Mouse (Mus musculus) ES-CJ7 (cell line): ENCODE measurements around the gene Colgalt2.

Experiments used
- DNase-seq: peaks from one replicate; pipeline ENCODE4 v3.0.0; 2011; ENCODE audit warnings: low read depth, low spot score

Colgalt2 gene

DNA sequence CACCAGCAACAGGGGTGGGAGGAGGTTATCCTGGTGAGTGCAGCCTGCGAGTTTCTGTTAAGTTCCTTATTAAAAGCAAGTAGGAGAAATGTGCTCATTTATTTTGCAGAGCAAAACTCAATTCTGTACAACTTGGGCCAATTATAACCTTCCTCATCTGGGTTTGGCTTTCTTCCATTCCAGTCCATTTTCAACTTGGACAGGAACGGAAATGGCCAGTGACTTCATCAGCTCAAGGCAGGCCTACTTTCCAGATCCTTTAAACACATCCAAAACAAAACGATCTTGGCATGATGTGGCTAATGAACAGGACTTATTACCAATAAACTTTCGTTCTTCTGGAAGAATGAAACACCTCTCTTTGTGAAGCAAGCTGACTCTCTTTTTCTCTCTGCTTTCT, 76.5 kb downstream of the Colgalt2 start:
- no peak for DNase-seq

DNA sequence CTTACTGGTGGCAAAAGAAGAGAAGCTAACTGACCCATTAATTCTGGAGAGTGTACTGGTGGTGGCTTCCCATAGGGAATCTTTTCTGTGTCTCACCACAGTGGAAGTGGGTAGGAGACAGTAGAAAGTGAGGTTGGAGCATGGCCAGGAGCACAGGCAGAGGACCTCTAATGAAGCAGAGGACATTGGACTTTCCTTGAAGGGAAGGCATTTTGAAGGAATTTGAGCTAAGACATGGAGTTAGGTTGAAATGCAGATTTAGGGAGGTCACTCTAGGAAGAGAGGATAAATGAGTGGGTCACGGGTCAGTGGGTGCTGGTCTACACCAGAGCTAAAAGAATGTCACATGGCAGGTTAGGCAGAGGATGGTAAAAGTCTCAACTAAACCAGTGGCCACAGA, 91.2 kb downstream of the Colgalt2 start:
- DNase-seq = no peak

DNA sequence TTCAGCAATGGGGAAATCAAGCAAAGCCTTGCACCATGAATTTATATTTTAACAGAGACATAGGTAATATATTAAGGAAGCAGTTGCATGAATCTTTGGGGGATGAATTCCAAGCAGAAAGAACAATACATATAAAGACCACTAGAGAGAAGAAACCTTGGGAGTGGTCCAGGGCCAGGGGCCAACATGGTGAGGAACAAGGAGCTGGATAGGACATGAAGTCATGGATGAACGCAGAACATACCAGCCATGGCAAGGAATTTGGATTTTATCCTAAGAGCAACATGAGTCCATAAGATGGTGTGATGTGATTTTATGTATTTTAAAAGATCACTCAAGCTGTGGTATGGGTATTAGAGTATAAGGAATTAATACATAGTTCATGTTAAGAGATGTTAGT, 92.6 kb downstream of the Colgalt2 start:
- no peak for DNase-seq

DNA sequence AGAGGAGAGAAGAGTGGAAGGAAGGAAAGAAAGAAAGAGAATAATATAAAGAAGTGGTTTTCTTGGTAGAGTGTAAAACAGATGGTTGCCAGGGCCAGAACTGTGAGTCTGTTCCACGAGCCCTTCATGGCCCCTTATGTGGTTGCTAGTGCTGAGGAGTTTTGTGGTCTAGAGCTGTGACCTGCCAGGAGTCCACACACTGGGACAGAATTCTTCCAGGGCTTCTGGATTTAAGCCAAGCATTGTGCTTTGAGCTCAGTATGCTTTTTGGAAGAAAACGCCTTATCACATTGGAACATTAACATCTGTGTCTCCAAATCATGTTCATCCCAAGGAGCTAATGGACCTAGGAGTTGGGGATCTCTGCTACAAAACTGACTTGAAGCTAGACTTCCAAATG, 97.2 kb downstream of the Colgalt2 start:
- no peak for DNase-seq

DNA sequence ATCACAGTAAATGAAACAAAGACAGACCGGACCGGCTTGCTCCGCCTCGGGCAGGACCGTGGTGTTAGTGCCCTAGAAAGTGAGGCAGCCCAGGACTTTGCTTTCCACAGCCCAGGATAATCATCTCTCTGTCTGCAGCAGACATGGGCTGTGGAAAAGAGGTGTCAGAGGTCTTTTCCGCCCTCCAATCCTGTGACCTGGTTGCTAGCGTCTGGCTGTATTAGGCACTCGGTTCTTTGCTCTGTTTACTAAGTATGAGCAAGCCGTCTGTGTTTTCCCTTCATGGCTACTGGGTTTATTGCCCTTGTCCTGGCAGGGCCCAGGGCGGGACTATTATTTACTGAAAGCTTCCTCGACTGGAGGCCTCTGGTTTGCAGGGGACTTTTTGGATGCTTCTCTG, 98.0 kb downstream of the Colgalt2 start:
- no peak for DNase-seq

DNA sequence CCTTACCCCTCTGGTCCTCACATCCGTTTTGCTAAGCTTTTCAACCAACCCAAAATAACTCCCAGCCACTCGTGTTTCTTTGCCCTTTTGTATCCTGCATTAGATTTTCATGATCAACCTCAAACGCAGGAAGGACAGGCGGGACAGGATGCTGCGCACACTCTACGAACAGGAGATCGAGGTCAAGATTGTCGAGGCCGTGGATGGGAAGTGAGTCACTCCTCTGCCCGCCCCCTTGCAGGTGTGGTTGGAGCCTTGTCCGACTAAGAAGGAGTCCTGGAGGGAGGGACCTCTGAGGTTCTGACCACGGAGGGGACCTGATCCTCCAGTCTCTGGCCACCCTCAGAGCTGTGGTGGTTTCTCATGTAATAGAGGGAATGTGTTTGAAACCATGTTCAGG, 100.2 kb downstream of the Colgalt2 start:
- no peak for DNase-seq

DNA sequence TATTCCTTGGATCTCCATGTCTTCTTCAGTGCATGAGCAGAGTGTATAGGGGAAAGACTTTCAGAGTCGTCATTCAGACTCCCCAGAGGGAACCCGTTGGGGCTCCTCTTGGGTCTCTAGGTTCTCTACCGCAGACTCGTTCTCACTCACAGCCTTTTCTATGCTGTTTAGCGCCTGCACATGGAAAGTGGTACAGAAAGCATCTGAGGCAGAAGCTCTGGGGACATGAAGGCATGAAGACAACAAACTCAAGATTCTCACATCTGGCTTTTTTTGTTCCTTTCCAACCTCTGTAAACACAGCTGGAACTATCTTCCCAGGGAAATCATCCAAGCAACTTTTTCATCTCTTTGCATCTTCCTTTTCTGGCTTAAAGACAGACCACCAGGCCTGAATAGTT, 106.5 kb downstream of the Colgalt2 start:
- no peak for DNase-seq

DNA sequence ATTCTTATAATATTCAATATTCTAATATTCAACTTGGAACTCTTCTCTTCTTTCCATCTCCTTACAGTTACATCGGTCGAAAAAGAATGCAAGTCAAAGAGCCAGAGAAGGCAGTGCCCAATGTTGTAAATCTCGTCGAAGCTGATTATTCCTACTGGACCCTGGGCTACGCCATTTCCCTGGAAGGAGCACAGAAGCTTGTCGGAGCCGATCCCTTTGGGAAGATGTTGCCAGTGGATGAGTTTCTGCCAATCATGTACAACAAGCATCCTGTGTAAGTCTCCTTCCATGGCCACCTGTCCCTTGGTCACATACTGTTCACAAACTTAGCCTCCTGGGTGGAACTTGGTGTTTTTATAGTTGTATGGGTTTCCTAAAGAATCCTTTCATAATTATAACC, 107.1 kb downstream of the Colgalt2 start:
- DNase-seq = no peak

DNA sequence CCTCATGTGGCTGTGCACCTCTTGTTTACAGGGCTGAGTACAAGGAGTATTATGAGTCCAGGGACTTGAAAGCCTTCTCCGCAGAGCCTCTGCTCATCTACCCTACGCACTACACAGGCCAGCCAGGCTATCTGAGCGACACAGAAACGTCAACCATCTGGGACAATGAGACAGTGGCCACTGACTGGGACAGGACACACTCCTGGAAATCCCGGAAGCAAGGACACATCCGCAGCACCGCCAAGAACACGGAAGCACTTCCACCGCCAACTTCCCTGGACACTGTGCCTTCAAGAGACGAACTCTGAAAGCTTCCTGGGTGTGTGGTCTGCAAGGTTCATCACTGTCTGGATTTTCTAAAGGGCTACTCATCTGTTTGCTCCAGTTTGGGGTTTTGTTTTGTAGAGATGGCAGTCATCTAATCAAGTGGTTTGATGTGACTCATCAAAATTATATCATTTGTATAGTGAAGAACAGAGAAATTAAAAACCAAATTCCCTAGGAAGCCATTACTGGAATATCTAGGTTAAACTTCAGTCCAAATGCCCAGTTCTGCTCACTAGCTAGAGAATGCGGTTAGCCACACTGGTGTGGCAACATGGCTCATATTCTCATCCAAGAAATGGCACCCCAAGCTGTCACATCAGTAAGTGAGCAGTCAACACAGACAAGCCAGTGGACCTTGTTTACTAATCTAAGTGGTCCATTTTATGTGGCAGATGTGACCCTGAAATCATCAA, 109.0 kb downstream of the Colgalt2 start:
- no peak for DNase-seq

DNA sequence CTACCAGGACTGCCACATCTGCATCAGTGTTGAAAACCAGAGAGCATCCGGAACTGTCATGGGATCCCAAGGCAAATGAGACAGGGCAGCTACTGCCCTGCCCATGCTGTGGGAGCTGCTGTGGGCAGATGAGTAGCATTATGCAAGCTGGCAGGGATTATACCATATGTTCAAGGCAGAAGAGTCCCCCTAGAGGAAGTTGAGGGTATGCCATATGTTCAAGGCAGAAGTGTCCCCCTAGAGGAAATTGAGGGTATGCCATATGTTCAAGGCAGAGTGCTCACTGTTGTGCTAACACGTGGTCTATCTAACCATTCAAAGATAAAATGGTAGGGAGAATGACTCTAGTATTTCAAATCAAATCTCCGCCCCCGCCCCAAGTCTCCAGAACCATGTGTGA, 111.6 kb downstream of the Colgalt2 start:
- DNase-seq = peak; percentile 92

DNA sequence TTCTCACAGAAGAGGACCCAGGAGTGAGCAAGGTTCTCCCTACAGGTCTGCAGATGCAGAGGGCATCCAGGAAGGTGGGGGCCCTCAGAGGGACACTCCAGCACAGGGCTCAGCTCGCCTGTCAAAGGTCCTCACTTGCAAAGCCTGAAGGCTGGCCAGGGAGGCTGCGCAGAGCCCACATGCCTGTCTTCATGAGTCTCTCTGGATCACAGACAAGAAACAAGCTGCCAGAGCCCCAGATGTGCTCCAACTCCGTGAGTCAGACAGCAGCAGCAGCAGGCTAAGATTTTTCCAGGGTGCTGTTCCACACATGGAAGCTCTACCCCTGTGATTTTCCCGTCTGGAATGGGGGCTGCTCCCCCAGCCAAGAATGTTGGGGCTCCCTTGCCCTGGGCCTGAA, 114.6 kb downstream of the Colgalt2 start:
- no peak for DNase-seq

DNA sequence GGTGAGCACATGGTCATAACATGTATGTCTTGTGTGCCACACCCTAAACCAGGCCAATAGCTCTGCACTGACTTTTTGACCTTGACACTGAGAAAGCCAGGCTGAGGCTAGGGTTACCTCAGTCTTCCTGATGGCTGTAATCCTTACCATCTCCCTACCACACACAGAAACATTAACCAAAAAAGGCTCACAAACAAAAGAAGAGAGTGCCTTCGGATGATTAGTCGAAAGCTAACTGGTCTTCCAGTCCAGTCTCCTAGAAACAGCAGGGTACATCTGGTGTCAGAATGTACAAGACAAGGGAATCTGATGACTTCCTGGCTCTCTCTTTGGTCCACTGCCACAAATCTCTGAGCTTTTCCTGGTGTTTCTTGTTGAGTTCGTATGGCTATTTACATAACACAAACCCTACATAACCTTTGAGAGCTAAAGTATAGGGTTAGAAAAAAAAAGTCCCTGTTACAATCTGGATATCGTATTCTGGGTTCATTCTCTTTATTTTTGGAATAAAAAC, 117.5 kb downstream of the Colgalt2 start:
- peak; percentile 33 for DNase-seq

DNA sequence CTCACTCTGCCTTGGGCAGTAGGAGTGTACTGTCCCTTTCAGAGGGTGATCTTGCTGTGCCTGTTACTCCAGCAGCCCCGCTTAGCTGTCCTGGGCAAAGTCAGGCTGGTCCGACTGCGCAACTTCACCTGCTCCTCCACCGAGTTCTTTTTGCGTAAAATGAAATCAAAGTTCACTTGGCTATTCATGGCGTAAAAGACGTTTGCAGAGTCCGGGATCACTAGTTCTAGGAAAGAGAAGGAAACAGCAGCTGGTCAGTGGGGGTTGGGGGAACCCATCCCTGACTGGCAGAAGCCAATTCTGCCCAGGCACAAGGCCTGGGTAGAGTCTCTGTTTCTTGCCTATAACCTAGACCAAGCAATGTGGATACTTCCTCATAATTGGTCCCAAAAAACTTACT, 119.3 kb downstream of the Colgalt2 start:
- DNase-seq = no peak

DNA sequence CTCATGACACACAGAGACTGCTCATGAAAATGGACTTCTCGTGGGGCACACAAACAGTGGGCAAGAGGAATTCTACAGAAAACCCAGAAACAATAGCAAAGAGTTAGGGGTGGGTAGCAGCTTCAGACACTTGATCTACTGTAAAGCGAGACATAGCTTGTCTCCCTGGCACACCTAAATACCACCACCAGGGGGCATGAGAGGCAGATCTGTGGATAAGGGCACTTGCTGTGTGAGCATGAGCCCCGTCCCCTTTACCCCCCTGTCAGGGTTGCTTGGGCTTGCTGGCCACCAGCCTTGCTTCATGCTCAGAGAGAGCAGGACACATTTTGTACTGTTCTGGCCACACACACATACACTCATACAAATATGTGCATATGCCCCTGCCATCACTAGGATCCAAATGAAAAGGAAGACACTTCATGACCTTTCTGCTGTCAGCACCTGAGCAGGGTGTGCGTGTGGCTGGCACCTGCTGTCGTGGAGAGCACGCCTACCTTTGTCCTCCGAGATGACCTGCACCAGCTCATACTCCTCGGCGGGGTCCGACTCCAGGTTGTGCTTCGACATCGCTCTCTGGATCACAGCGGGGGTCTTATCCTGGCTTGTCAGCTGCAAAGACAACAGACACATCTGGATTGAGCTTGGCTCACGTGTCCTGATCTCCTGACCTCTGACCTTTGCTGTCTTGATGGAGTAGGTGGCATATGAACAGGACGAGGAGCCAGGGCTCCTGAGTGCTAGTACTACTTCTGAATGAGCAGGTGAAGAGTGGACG, 121.4 kb downstream of the Colgalt2 start:
- DNase-seq = peak; percentile 81

DNA sequence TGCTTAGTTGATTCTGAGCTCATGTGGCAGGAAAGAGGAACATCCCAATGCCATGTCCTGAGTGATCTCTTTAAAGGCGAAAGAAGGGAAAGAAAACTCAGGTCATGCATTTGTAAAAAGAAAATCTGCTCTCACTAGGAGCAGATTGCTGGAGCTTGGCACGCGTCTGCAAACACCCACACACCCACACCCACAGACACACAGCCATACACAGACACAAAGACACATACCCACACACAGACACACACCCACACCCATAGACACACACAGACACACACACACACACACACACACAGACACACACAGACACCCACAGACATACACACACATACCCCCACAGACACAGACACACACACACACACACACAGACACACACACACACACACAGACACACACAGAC, 122.6 kb downstream of the Colgalt2 start:
- DNase-seq = no peak

DNA sequence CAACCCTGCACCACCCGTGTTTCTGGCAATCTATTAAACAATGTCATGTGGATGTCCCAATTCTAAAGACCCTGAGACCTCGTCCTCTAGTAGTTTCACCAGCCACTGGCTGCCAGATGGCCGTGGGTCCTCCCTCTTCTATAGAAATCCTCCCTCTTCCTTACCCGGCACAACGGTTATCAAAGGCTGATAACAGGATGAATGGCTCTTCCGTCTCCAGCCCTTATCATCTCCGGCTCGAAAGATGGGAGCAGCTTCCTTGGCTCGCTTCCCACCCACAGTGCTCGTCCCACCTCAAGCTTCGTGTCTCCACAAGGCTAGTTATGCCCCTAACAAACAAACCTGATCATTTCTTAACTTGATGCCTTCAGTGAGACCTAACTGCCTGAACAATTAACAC, 123.7 kb downstream of the Colgalt2 start:
- no peak for DNase-seq

DNA sequence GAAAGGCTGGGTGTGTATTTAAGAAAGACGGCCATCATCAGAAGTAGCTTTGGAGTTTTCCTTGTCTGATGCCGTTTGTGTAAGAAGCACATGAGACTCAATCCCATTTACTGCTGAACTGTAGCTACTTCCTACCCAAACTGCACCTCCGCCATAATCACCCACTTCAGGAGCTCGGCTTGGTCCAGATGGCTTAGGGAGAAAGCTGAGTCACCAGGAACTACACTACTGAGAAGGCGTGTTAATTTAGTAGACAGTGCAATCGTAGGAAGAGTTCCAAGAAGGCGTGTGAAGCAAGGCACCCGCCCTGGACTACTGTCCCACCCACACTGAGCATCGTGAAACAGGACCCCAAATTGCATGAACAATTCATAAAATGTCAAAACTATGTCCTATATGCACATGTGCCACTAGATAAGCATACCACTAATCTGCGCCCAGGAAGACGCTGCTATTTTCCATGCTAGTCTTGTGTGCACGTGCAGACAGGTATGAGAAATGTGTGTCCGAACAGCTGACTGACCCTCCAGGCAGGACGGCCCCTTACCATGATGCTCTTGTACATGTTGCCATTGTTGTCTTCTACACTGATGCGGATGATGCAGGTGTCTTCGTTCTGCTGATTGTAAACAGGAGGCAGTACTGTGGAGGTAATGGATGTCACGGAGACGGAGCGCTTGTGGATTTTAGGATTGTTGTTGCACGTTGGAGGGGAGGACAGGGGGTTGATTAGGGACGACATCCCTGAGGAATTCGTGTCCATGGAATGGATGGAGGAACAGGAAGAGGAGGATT, 124.7 kb downstream of the Colgalt2 start:
- DNase-seq = no peak

DNA sequence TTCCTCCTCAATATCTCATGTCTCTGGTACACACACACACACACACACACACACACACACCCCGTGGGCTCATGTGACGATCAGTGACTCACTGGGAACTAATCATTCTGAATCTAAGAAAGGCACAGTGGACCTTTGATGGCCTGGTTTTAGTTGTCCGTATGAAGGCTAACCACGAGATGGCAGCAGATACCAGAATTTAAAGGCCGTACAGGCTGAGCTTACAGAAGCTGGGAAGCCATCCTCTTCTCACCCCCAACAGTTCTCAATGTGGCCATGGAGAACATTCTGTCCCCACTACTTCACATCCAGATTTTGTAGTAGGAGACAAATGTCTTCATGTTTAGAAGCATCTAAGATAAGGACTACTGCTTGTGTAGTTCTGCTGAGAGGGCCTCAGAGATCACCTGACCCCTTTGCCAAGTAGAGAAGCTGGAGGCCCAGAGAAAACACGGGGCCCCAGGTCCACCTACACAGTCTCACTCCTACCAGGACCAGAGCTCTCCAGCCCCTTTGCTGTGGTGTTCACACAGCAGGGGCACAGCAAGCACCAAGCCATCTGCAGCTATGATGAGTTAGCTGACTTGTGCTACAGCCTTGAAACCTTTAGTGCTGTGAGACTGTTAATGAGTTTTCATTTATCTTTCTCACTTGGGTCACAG, 125.5 kb downstream of the Colgalt2 start:
- peak; percentile 83 for DNase-seq

DNA sequence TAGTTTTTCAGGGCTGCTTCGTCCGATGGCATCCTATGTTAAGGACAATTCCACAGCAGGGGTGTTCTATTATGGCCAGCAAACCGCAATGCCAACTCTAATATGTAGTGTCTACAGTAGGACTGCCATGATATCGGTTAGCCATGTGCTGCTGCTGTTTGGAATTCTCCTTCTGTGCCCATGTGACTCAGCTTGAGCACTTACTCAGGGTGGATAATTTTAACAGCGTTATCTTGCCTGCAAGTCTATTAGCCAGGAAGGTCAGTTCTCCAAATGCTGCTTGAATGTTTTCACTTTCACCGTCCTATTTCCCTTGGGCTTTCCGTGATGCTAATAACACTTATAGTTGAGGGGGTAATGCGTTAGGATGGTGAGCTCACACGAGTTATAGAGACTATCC, 126.5 kb downstream of the Colgalt2 start:
- no peak for DNase-seq

DNA sequence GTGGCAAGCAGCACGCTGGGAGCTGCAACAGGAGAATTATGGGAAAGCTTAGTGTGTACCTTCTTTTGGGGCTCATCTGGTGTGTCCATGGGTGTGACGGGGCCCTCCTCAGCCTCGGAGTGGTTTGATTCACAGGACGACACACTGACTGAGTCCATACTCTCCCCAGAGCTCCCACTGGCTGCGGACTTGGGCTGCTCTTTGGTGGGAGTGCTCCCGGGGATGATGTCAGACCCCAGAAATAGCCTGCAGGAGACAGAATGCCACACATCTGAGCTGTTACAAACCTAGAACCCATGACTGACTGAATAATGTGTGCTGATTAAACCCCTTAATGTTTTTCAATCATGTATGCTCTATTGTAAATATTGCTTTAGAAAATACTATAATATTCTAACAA, 128.6 kb downstream of the Colgalt2 start:
- DNase-seq = no peak

DNA sequence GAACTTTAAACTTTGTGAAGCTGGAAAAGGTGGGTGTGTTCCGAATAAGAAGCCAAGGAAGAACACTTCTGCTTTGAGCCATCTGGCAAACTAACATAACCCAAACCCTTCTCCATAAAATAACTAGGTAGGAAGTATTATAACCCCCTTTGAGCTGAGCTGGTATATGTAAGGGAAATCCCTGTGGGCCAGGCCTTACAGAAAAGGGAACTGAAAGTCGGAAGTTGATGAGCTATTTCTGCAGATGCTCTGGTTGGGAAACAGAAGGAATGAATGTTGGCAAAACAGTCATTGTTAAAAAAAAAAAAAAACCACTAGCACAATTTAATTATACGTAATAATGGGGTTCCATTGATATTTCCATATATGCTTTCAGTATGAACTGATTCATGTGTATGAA, 129.1 kb downstream of the Colgalt2 start:
- DNase-seq = no peak

DNA sequence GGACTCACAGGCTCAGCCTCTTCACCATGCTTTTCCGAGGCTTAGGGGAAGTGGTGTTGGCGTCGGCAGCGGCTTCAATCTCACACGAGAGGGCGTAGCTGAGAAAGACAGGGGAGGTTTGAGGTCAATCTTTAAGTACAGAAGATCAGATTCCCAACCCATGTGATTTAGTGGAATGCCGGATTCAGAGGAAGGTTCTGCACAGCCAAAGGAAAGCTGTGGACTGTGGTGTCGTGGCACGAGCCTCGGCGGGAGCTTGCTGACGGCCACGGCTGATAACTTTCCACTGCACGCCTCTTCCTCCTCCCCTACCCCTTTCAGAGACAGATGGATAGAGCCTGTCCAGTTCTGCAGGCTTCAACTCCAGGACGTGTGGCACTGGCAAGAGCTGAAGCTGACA, 131.9 kb downstream of the Colgalt2 start:
- DNase-seq = peak; percentile 72
